Mouse (Mus musculus): ENCODE measurements around the gene Cela3b. TPM values are rescaled to one million over a fixed set of nuclear protein-coding genes. Genes with fewer than 3 reads are reported as not detected.
A peak's percentile ranks its signal among the peaks of the same experiment; 100 is the strongest.
"Not testable (repeated sequence)": the region's sequence is repeated elsewhere in the genome, so short reads cannot be mapped to it uniquely, and the experiment has no call there.

Gene Cela3b
- total RNA-seq, 4 experiments from 2014 or later, result not detected

- no peak for DNase-seq (ENCODE audit: low spot score)
Measured at GRCm38 (mm10) chr4:137461981-137462690, 31.8 kb upstream of the Cela3b start.

GRCm38 (mm10) chr4:137461217-137461616 lies 30.9 kb upstream of the Cela3b start:
- no peak for DNase-seq (ENCODE audit: low spot score)

- no peak for DNase-seq (ENCODE audit: low spot score)
Measured at GRCm38 (mm10) chr4:137460676-137461075, 30.3 kb upstream of the Cela3b start.

- no peak for DNase-seq (ENCODE audit: low spot score)
Measured at GRCm38 (mm10) chr4:137458861-137459260, 28.5 kb upstream of the Cela3b start.

- DNase-seq (ENCODE audit: low spot score), result no peak
Measured at GRCm38 (mm10) chr4:137458310-137458709, 28.0 kb upstream of the Cela3b start.

GRCm38 (mm10) chr4:137457292-137457691 lies 27.0 kb upstream of the Cela3b start:
- no peak for DNase-seq (ENCODE audit: low spot score)

GRCm38 (mm10) chr4:137456581-137456980 lies 26.2 kb upstream of the Cela3b start:
- DNase-seq (ENCODE audit: low spot score), result no peak

- DNase-seq (ENCODE audit: low spot score), result no peak
Measured at GRCm38 (mm10) chr4:137454582-137454981, 24.2 kb upstream of the Cela3b start.

- DNase-seq (ENCODE audit: low spot score), result no peak
Measured at GRCm38 (mm10) chr4:137453234-137453767, 23.0 kb upstream of the Cela3b start, which contains the start of gene 1700013G24Rik. Gene 1700013G24Rik, plus strand, starts transcription at chr4:137453284.

- DNase-seq (ENCODE audit: low spot score), result no peak
Measured at GRCm38 (mm10) chr4:137452190-137452589, 21.9 kb upstream of the Cela3b start.

GRCm38 (mm10) chr4:137449715-137450114 lies 19.4 kb upstream of the Cela3b start:
- peak; percentile 46 for DNase-seq (ENCODE audit: low spot score)

- DNase-seq (ENCODE audit: low spot score), result no peak
Measured at GRCm38 (mm10) chr4:137449132-137449531, 18.8 kb upstream of the Cela3b start.

- no peak for DNase-seq (ENCODE audit: low spot score)
Measured at GRCm38 (mm10) chr4:137448641-137449040, 18.3 kb upstream of the Cela3b start.

GRCm38 (mm10) chr4:137448197-137448596 lies 17.9 kb upstream of the Cela3b start:
- no peak for DNase-seq (ENCODE audit: low spot score)

- peak; percentile 64 for DNase-seq (ENCODE audit: low spot score)
Measured at GRCm38 (mm10) chr4:137447363-137448196, 17.2 kb upstream of the Cela3b start.

- no peak for DNase-seq (ENCODE audit: low spot score)
Measured at GRCm38 (mm10) chr4:137445881-137446280, 15.5 kb upstream of the Cela3b start.

GRCm38 (mm10) chr4:137443625-137444024 lies 13.3 kb upstream of the Cela3b start:
- DNase-seq (ENCODE audit: low spot score), result peak; percentile 84

- DNase-seq (ENCODE audit: low spot score), result no peak
Measured at GRCm38 (mm10) chr4:137441332-137441731, 11.0 kb upstream of the Cela3b start.

GRCm38 (mm10) chr4:137438842-137439241 lies 8.5 kb upstream of the Cela3b start:
- no peak for DNase-seq (ENCODE audit: low spot score)

- DNase-seq (ENCODE audit: low spot score), result no peak
Measured at GRCm38 (mm10) chr4:137436979-137437669, 6.8 kb upstream of the Cela3b start.

- DNase-seq (ENCODE audit: low spot score), result not testable (repeated sequence)
Measured at GRCm38 (mm10) chr4:137432700-137433550, 2.6 kb upstream of the Cela3b start.
